Mouse (Mus musculus) T-helper 1 cell (primary cell): ENCODE results near the gene Got2.

Experiments used
- in situ Hi-C: fragments of 300-600 bp; cut with MboI, MseI; formaldehyde crosslinking; loops from one replicate; pipeline ENCODE4 v1.15.1; 2025; ENCODE audit warnings: high pct_unique_total_duplicates

The Got2 gene

GRCm38 (mm10) chr8:95888285-95889136 is at the start of gene Got2:
Gene Got2, minus strand, starts transcription at chr8:95888547.
- in situ Hi-C loops: loop anchor here (10.0 kb wide), 1 partner anchor 1904 kb away; no protein-coding TSS in a partner anchor

- in situ Hi-C loops: no loop called here
Measured at GRCm38 (mm10) chr8:95932841-95933240, 44.5 kb upstream of the Got2 start.

- in situ Hi-C loops: no loop called here
Measured at GRCm38 (mm10) chr8:95929821-95930220, 41.5 kb upstream of the Got2 start.

GRCm38 (mm10) chr8:95916106-95916505 is 27.8 kb upstream of the Got2 start:
- in situ Hi-C loops: no loop called here

- in situ Hi-C loops: no loop called here
Measured at GRCm38 (mm10) chr8:95914905-95915643, 26.7 kb upstream of the Got2 start.

- in situ Hi-C loops: no loop called here
Measured at GRCm38 (mm10) chr8:95911240-95911639, 22.9 kb upstream of the Got2 start.

- in situ Hi-C loops: no loop called here
Measured at GRCm38 (mm10) chr8:95907885-95908284, 19.5 kb upstream of the Got2 start.

- in situ Hi-C loops: no loop called here
Measured at GRCm38 (mm10) chr8:95906738-95907137, 18.4 kb upstream of the Got2 start.

GRCm38 (mm10) chr8:95901864-95902263 is 13.5 kb upstream of the Got2 start:
- in situ Hi-C loops: no loop called here

GRCm38 (mm10) chr8:95893701-95894100 is 5.4 kb upstream of the Got2 start:
- in situ Hi-C loops: no loop called here

GRCm38 (mm10) chr8:95887578-95888284 is 616 bp downstream of the Got2 start:
- in situ Hi-C loops: loop anchor here (10.0 kb wide), 1 partner anchor 1903 kb away; no protein-coding TSS in a partner anchor

GRCm38 (mm10) chr8:95886647-95887577 is 1.4 kb downstream of the Got2 start:
- in situ Hi-C loops: loop anchor here (10.0 kb wide), 1 partner anchor 1902 kb away; no protein-coding TSS in a partner anchor

GRCm38 (mm10) chr8:95885966-95886365 is 2.4 kb downstream of the Got2 start:
- in situ Hi-C loops: loop anchor here (10.0 kb wide), 1 partner anchor 1901 kb away; no protein-coding TSS in a partner anchor

- in situ Hi-C loops: loop anchor here (10.0 kb wide), 1 partner anchor 1901 kb away; no protein-coding TSS in a partner anchor
Measured at GRCm38 (mm10) chr8:95885271-95885841, 3.0 kb downstream of the Got2 start.

- in situ Hi-C loops: loop anchor here (10.0 kb wide), 1 partner anchor 1900 kb away; no protein-coding TSS in a partner anchor
Measured at GRCm38 (mm10) chr8:95884491-95884890, 3.9 kb downstream of the Got2 start.

- in situ Hi-C loops: loop anchor here (10.0 kb wide), 1 partner anchor 1897 kb away; no protein-coding TSS in a partner anchor
Measured at GRCm38 (mm10) chr8:95882191-95882590, 6.2 kb downstream of the Got2 start.

- in situ Hi-C loops: loop anchor here (10.0 kb wide), 1 partner anchor 1897 kb away; no protein-coding TSS in a partner anchor
Measured at GRCm38 (mm10) chr8:95881576-95881975, 6.8 kb downstream of the Got2 start.

GRCm38 (mm10) chr8:95879823-95880222 is 8.5 kb downstream of the Got2 start:
- in situ Hi-C loops: loop anchor here (10.0 kb wide), 1 partner anchor 1895 kb away; no protein-coding TSS in a partner anchor

- in situ Hi-C loops: no loop called here
Measured at GRCm38 (mm10) chr8:95878176-95878962, 10.0 kb downstream of the Got2 start.
